Mouse (Mus musculus) small intestine, adult 2 months (tissue): ENCODE results near the gene Rnf10.

Experiments
- CTCF ChIP-seq: fragments of 200-500 bp; IDR thresholded peaks from 2 replicates; pipeline ENCODE4 v1.5.1; 2012; ENCODE audit warnings: low read depth, mild to moderate bottlenecking, control low read depth, inconsistent platforms, low read length, moderate library complexity, mixed read lengths; ENCODE audit not compliant: insufficient replicate concordance, insufficient read length; ENCODE audit errors: extremely low read depth
- POLR2A ChIP-seq: fragments of 200-500 bp; IDR thresholded peaks from 2 replicates; pipeline ENCODE4 v1.6.1; 2012; ENCODE audit warnings: low read depth, mild to moderate bottlenecking, control low read depth, inconsistent platforms, low read length, moderate library complexity

DNA sequence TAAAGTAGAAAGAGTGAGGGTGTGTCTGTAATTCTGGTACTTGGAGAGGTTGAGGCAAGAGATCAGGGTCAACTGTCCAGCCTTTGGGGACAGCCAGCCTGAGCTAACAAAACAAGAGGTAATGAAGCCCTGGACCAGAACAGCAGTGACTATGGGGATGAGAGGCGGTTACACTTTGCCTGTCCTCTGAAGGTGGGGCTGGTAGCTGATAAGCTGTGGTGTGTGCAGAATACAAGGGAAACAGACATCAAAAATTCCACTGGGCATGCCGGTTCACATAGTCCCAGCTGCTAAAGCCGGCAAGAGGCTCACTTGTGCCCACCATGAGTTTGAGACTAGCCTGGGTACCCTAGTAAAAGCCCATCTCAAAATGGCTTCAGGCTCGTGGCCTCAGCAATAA is 39.7 kb upstream of the Rnf10 start:
- TF ChIP-seq CTCF (no peak), POLR2A (no peak)
